Mouse (Mus musculus) naive thymus-derived CD4-positive, alpha-beta T cell, adult 5 months (primary cell): ENCODE results near the gene Olfr698. TPM values are rescaled to one million over a fixed set of nuclear protein-coding genes. Genes with fewer than 3 reads are reported as not detected.

Source experiments
- polyA plus RNA-seq: library from polyadenylated mRNA; unstranded; fragments of 100-300 nt; shearing (Covaris generic); gene quantifications from one replicate; pipeline ENCODE4 v1.2.1, GENCODE M21; 2017

Gene Olfr698
- not detected for polyA plus RNA-seq

GRCm38 (mm10) chr7:106755297-106755696 lies at the start of gene Olfr698:
TSS of gene Olfr698 (minus strand) at chr7:106755397.

GRCm38 (mm10) chr7:106793098-106793497 lies 37.9 kb upstream of the Olfr698 start, which contains the start of gene Olfr699:
TSS of gene Olfr699 (minus strand) at chr7:106793198.

GRCm38 (mm10) chr7:106742343-106742742 lies 12.9 kb downstream of the Olfr698 start, which contains the start of gene Olfr697:
TSS of gene Olfr697 (minus strand) at chr7:106742443.

GRCm38 (mm10) chr7:106716296-106716695 lies 38.9 kb downstream of the Olfr698 start, which contains the start of gene Olfr695:
TSS of gene Olfr695 (minus strand) at chr7:106716396.

Other genes starting within 250 kb of the Olfr698 start
- gene Olfr693, start 74.8 kb downstream of the Olfr698 start, polyA plus RNA-seq: not detected
- not detected for gene Olfr694, start 63.6 kb downstream of the Olfr698 start, polyA plus RNA-seq
- gene Olfr695, start 39.0 kb downstream of the Olfr698 start, polyA plus RNA-seq: not detected
- gene Olfr697, start 13.0 kb downstream of the Olfr698 start, polyA plus RNA-seq: not detected
- not detected for gene Olfr699, start 37.8 kb upstream of the Olfr698 start, polyA plus RNA-seq
- not detected for gene Olfr700, start 53.4 kb upstream of the Olfr698 start, polyA plus RNA-seq
- not detected for gene Olfr701, start 58.7 kb upstream of the Olfr698 start, polyA plus RNA-seq
- gene Olfr702, start 78.5 kb upstream of the Olfr698 start, polyA plus RNA-seq: not detected
- gene Olfr703, start 88.0 kb upstream of the Olfr698 start, polyA plus RNA-seq: not detected
- not detected for gene Olfr704, start 107.8 kb upstream of the Olfr698 start, polyA plus RNA-seq
- not detected for gene Olfr705, start 121.5 kb upstream of the Olfr698 start, polyA plus RNA-seq
- not detected for gene Olfr706, start 132.8 kb upstream of the Olfr698 start, polyA plus RNA-seq
- gene Olfr707, start 145.8 kb upstream of the Olfr698 start, polyA plus RNA-seq: not detected
- gene Olfr1532-ps1, start 152.6 kb upstream of the Olfr698 start, polyA plus RNA-seq: not detected
- not detected for gene Olfr709-ps1, start 176.8 kb upstream of the Olfr698 start, polyA plus RNA-seq
- gene Olfr710, start 192.9 kb upstream of the Olfr698 start, polyA plus RNA-seq: not detected
- not detected for gene Olfr6, start 208.5 kb upstream of the Olfr698 start, polyA plus RNA-seq
- gene Olfr711, start 220.1 kb upstream of the Olfr698 start, polyA plus RNA-seq: not detected